Mouse (Mus musculus) lung, embryonic 16.5 days (tissue): ENCODE results near the gene Gpx2. TPM values are rescaled to one million over a fixed set of nuclear protein-coding genes. Genes with fewer than 3 reads are reported as not detected.

Source experiments
- ATAC-seq: fragments of 200-750 bp; cut with Nextera tagmentation; 2 replicates; pipeline ENCODE4 v1.8.0; 2017; ENCODE audit warnings: low read depth, mild to moderate bottlenecking, moderate library complexity
- H3K27ac ChIP-seq: fragments of 300-500 bp; sonication (generic); 2 replicates; pipeline ENCODE4 v1.5.1; 2014; ENCODE audit warnings: mild to moderate bottlenecking, control low read depth, low read length
- H3K27me3 ChIP-seq: fragments of 300-500 bp; sonication (generic); 2 replicates; pipeline ENCODE4 v1.6.1; 2014; ENCODE audit warnings: low read depth, low read length, mixed read lengths; ENCODE audit not compliant: control insufficient read depth, insufficient read depth
- H3K36me3 ChIP-seq: fragments of 300-500 bp; sonication (generic); 2 replicates; pipeline ENCODE4 v1.6.1; 2014; ENCODE audit warnings: low read length; ENCODE audit not compliant: control insufficient read depth, insufficient read depth
- H3K4me1 ChIP-seq: fragments of 300-500 bp; sonication (generic); replicated peaks from 2 replicates; pipeline ENCODE4 v1.6.1; 2014; ENCODE audit warnings: low read length, mixed read lengths; ENCODE audit not compliant: control insufficient read depth, insufficient read depth
- H3K4me2 ChIP-seq: fragments of 300-500 bp; sonication (generic); 2 replicates; pipeline ENCODE4 v1.6.1; 2014; ENCODE audit warnings: low read depth, low read length, control low read depth
- H3K4me3 ChIP-seq: fragments of 300-500 bp; sonication (generic); 2 replicates; pipeline ENCODE4 v1.5.1; 2014; ENCODE audit warnings: mild to moderate bottlenecking, low read length, control low read depth
- H3K9ac ChIP-seq: fragments of 300-500 bp; sonication (generic); 2 replicates; pipeline ENCODE4 v1.6.1; 2014; ENCODE audit warnings: low read length, control low read depth
- H3K9me3 ChIP-seq: fragments of 300-500 bp; sonication (generic); 2 replicates; pipeline ENCODE4 v1.6.1; 2016; ENCODE audit warnings: low read length; ENCODE audit not compliant: control insufficient read depth
- WGBS: fragments of 180-500 bp; shearing (Covaris S2); extraction: QIAGEN DNeasy Blood & Tissue Kit; methylation state at CpG from one replicate; pipeline ENCODE4 v1.1.7; 2014; 5-methylcytosine and 5-hydroxymethylcytosine counted together
- polyA plus RNA-seq: library from polyadenylated mRNA; unstranded; fragments of >200 nt; fragmentation: Nextera tagmentation; extraction: Ambion mirVana; gene quantifications from 2 replicates; pipeline ENCODE4 v1.2.1, GENCODE M21; 2015

The Gpx2 gene
- polyA plus RNA-seq, 1 experiment from 2014 or later, result 11.5 TPM

- peaks cover 14% of the 10 kb centered on the region for H3K4me1 ChIP-seq
- 59% methylated on average over 10 of the region's 10 CpGs for WGBS
- no peak for ATAC-seq
- no peak overlapping the region for H3K4me2 ChIP-seq
- no peaks in the 10 kb centered on the region for H3K27me3 ChIP-seq
- H3K4me3 ChIP-seq, result no peak overlapping the region
- H3K9ac ChIP-seq, result no peak overlapping the region
- H3K27ac ChIP-seq, result no peak overlapping the region
- H3K9me3 ChIP-seq, result no peaks in the 10 kb centered on the region
- no peaks in the 10 kb centered on the region for H3K36me3 ChIP-seq
Measured at GRCm38 (mm10) chr12:76813543-76813942, 18.2 kb upstream of the Gpx2 start.

- no peak for ATAC-seq
- Histone ChIP-seq H3K27me3 (no peaks in the 10 kb centered on the region), H3K36me3 (no peaks in the 10 kb centered on the region), H3K4me3 (no peak overlapping the region), H3K4me1 (no peaks in the 10 kb centered on the region; the same call in 1 of the 2 replicates), H3K9me3 (no peaks in the 10 kb centered on the region), H3K4me2 (no peak overlapping the region), H3K27ac (no peak overlapping the region), H3K9ac (no peak overlapping the region)
- 91% methylated on average over 4 of the region's 4 CpGs for WGBS
Measured at GRCm38 (mm10) chr12:76811006-76811405, 15.7 kb upstream of the Gpx2 start.

- no peaks in the 10 kb centered on the region for H3K9me3 ChIP-seq
- H3K27ac ChIP-seq, result no peak overlapping the region
- no peak for ATAC-seq
- WGBS, result 72% methylated on average over 5 of the region's 5 CpGs
- no peak overlapping the region for H3K4me2 ChIP-seq
- H3K27me3 ChIP-seq, result no peaks in the 10 kb centered on the region
- no peak overlapping the region for H3K9ac ChIP-seq
- no peaks in the 10 kb centered on the region; the same call in 1 of the 2 replicates for H3K4me1 ChIP-seq
- H3K36me3 ChIP-seq, result no peaks in the 10 kb centered on the region
- H3K4me3 ChIP-seq, result no peak overlapping the region
Measured at GRCm38 (mm10) chr12:76810491-76810890, 15.1 kb upstream of the Gpx2 start.

- ATAC-seq, result no peak
- H3K4me3 ChIP-seq, result no peak overlapping the region
- no peak overlapping the region for H3K27ac ChIP-seq
- no peaks in the 10 kb centered on the region for H3K36me3 ChIP-seq
- H3K27me3 ChIP-seq, result no peaks in the 10 kb centered on the region
- H3K9me3 ChIP-seq, result no peaks in the 10 kb centered on the region
- H3K4me2 ChIP-seq, result no peak overlapping the region
- 71% methylated on average over 10 of the region's 10 CpGs for WGBS
- no peak overlapping the region for H3K9ac ChIP-seq
- H3K4me1 ChIP-seq, result no peaks in the 10 kb centered on the region
Measured at GRCm38 (mm10) chr12:76807796-76808195, 12.4 kb upstream of the Gpx2 start.

- Histone ChIP-seq H3K4me2 (no peak overlapping the region), H3K9me3 (no peaks in the 10 kb centered on the region), H3K27ac (no peak overlapping the region), H3K9ac (no peak overlapping the region), H3K36me3 (no peaks in the 10 kb centered on the region), H3K4me3 (no peak overlapping the region), H3K27me3 (no peaks in the 10 kb centered on the region), H3K4me1 (no peaks in the 10 kb centered on the region)
- WGBS, result 82% methylated on average over 10 of the region's 10 CpGs
- ATAC-seq, result no peak
Measured at GRCm38 (mm10) chr12:76805056-76805811, 9.9 kb upstream of the Gpx2 start.

GRCm38 (mm10) chr12:76803700-76804252 is 8.4 kb upstream of the Gpx2 start:
- Histone ChIP-seq H3K9ac (no peak overlapping the region), H3K27ac (no peak overlapping the region), H3K4me1 (no peaks in the 10 kb centered on the region), H3K36me3 (no peaks in the 10 kb centered on the region), H3K4me2 (no peak overlapping the region), H3K9me3 (no peaks in the 10 kb centered on the region), H3K4me3 (no peak overlapping the region), H3K27me3 (no peaks in the 10 kb centered on the region)
- WGBS, result 49% methylated on average over 7 of the region's 7 CpGs
- peak; percentile 58; the same call in 1 of the 2 replicates for ATAC-seq

GRCm38 (mm10) chr12:76803028-76803427 is 7.7 kb upstream of the Gpx2 start:
- Histone ChIP-seq H3K27ac (no peak overlapping the region), H3K4me3 (no peak overlapping the region), H3K4me1 (no peaks in the 10 kb centered on the region), H3K9me3 (no peaks in the 10 kb centered on the region), H3K9ac (no peak overlapping the region), H3K36me3 (no peaks in the 10 kb centered on the region), H3K4me2 (no peak overlapping the region), H3K27me3 (no peaks in the 10 kb centered on the region)
- no peak for ATAC-seq
- WGBS, result 87% methylated on average over 10 of the region's 10 CpGs

- Histone ChIP-seq H3K9me3 (no peaks in the 10 kb centered on the region), H3K4me3 (no peak overlapping the region), H3K36me3 (no peaks in the 10 kb centered on the region), H3K9ac (no peak overlapping the region), H3K4me2 (no peak overlapping the region), H3K27me3 (no peaks in the 10 kb centered on the region), H3K27ac (no peak overlapping the region; the same call in 1 of the 2 replicates), H3K4me1 (no peaks in the 10 kb centered on the region; the same call in 1 of the 2 replicates)
- ATAC-seq, result no peak
- 46% methylated on average over 5 of the region's 5 CpGs for WGBS
Measured at GRCm38 (mm10) chr12:76798008-76798720, 2.8 kb upstream of the Gpx2 start.

- no peak overlapping the region for H3K4me2 ChIP-seq
- H3K9me3 ChIP-seq, result no peaks in the 10 kb centered on the region
- H3K4me1 ChIP-seq, result no peaks in the 10 kb centered on the region; the same call in 1 of the 2 replicates
- no peaks in the 10 kb centered on the region for H3K36me3 ChIP-seq
- no peak overlapping the region for H3K4me3 ChIP-seq
- H3K9ac ChIP-seq, result no peak overlapping the region
- H3K27me3 ChIP-seq, result no peaks in the 10 kb centered on the region
- no peak overlapping the region for H3K27ac ChIP-seq
- ATAC-seq, result no peak
- 67% methylated on average over 7 of the region's 7 CpGs for WGBS
Measured at GRCm38 (mm10) chr12:76796938-76797539, 1.7 kb upstream of the Gpx2 start.
